Mouse (Mus musculus) neutrophil, adult 5-6 weeks (primary cell): ENCODE measurements around the gene Elfn2. TPM values are rescaled to one million over a fixed set of nuclear protein-coding genes. Genes with fewer than 3 reads are reported as not detected.
A peak's percentile ranks its signal among the peaks of the same experiment; 100 is the strongest.

ENCODE experiments used
- ATAC-seq: fragments of 151-379, 151-347 bp; 2 replicates; pipeline ENCODE4 v1.8.0; 2017; ENCODE audit warnings: mild to moderate bottlenecking, moderate TSS enrichment; ENCODE audit not compliant: insufficient number of reproducible peaks, poor library complexity, low FRiP score, severe bottlenecking; ENCODE audit errors: extremely low read depth
- total RNA-seq: library from RNA; stranded (forward); fragments of 200-1000 nt; gene quantifications from 2 replicates; pipeline ENCODE4 v1.2.3, GENCODE M21; 2017

Gene Elfn2
- total RNA-seq, 1 experiment from 2014 or later: not detected

GRCm38 (mm10) chr15:78634095-78634737 lies 84.4 kb downstream of the Elfn2 start:
- ATAC-seq: no peak

DNA sequence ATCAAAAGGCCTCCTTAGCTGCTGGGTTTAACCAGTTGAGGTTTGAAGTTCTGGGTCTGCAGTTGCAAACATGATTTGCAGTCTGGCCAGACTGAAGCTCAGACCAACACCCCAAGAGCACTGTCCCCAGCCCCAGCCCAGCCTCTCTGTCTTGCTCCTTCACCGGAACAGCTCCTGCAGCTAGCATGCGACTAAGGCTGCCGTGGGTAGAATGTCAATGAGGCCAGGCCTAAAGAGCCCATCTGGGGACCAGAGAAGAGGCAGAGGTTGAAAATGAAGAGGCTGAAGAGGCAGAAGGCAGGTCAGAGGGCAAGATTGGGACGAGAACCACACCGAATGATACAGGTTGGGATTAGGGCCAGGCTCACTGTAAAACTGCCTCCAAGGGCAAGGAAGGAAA lies 85.2 kb downstream of the Elfn2 start:
- ATAC-seq: no peak

DNA sequence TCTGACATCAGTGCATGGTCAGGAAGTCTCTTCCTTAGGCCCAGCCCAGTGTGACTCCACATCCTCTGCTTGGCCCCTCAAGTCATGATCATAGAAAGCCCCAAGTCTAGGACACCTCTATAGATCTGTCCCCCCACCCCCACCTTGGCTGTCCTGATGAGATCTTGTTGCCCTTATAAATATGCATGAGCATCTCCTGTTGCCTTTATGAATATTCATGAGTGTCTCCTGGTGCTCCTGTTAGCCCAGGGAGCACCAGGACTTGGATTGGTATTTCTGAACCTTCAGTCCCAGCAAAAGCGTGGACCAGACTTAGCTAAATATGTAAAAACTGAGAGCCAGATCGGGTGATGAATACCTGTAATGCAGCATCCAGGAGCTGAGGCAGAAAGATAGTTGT lies 86.2 kb downstream of the Elfn2 start:
- no peak for ATAC-seq

DNA sequence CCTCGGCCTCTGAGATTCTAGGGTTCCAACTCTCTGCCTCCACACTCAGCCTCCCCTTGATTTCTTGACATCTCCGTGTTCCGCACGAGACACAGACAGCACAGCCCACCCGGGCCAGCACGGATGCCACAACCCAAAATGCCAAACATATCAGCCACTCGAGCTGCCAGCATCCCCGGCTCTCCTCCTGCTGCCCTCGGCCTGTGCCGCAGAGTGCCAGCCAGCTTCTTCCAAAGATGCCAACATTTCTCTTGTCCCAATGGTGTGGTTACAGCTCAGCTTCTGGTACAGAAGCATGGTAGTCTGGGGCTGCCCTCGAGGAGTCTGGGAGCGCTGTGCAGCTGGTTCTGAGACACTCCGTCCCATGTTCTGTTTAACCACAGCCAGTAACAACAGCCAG lies 92.3 kb downstream of the Elfn2 start:
- ATAC-seq: no peak

DNA sequence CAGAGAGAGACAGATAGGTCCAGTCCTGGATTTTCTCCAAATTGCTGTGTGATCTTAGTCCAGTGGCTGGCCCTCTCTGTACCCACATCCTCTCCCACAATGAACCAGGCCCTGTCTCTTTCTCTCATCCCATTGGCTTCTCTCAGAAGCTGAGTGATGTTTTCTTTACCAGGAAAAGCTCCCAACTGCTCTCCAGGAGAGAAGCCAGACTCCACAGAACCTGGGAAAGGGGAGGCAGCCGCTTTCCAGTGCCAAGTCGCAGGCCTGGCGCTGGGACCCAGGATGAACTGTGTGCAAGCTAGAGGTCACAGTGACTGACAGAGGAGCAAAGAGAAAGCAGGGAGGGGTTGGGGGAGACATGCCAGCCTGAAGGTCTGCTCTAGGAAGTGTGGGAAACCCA lies 93.6 kb downstream of the Elfn2 start:
- no peak for ATAC-seq

GRCm38 (mm10) chr15:78624431-78624950 lies 94.1 kb downstream of the Elfn2 start:
- no peak for ATAC-seq

GRCm38 (mm10) chr15:78623426-78623825 lies 95.1 kb downstream of the Elfn2 start:
- ATAC-seq: peak; percentile 56

Other genes starting within 250 kb of the Elfn2 start
- gene Il2rb, start 223.5 kb downstream of the Elfn2 start, total RNA-seq: 5.7 and 5.9 TPM in 2 replicates
- 0.23 TPM in 1 of 2 replicates, not detected in the other for gene C1qtnf6, start 187.4 kb downstream of the Elfn2 start, total RNA-seq
- gene Sstr3, start 174.1 kb downstream of the Elfn2 start, total RNA-seq: not detected in 2 replicates
- gene Rac2, start 146.0 kb downstream of the Elfn2 start, total RNA-seq: 420 and 447 TPM in 2 replicates
- 382 and 417 TPM in 2 replicates for gene Cyth4, start 121.7 kb downstream of the Elfn2 start, total RNA-seq
- 36.5 and 38.8 TPM in 2 replicates for gene Mfng, start 54.7 kb upstream of the Elfn2 start, total RNA-seq
- 5.0 and 7.2 TPM in 2 replicates for gene Card10, start 84.3 kb upstream of the Elfn2 start, total RNA-seq
- not detected in 2 replicates for gene Cdc42ep1, start 123.9 kb upstream of the Elfn2 start, total RNA-seq
- gene Lgals2, start 136.8 kb upstream of the Elfn2 start, total RNA-seq: not detected in 2 replicates
- gene Gga1, start 158.4 kb upstream of the Elfn2 start, total RNA-seq: 37.2 and 39.5 TPM in 2 replicates
- gene Gm49510, start 180.9 kb upstream of the Elfn2 start, total RNA-seq: 1.0 and 2.3 TPM in 2 replicates
- 31.8 and 39.0 TPM in 2 replicates for gene Sh3bp1, start 181.0 kb upstream of the Elfn2 start, total RNA-seq
- gene Pdxp, start 195.1 kb upstream of the Elfn2 start, total RNA-seq: 2.1 and 3.7 TPM in 2 replicates
- gene Lgals1, start 208.0 kb upstream of the Elfn2 start, total RNA-seq: 31.7 and 43.2 TPM in 2 replicates
- 18.9 and 22.6 TPM in 2 replicates for gene Nol12, start 216.2 kb upstream of the Elfn2 start, total RNA-seq
- 37.2 and 41.9 TPM in 2 replicates for gene Triobp, start 229.0 kb upstream of the Elfn2 start, total RNA-seq